Mouse (Mus musculus): ENCODE results near the gene Hmox2. TPM values are rescaled to one million over a fixed set of nuclear protein-coding genes. Genes with fewer than 3 reads are reported as not detected.

Hmox2 gene
- polyA plus RNA-seq, 1 experiment from 2014 or later = 94.7 TPM

DNA sequence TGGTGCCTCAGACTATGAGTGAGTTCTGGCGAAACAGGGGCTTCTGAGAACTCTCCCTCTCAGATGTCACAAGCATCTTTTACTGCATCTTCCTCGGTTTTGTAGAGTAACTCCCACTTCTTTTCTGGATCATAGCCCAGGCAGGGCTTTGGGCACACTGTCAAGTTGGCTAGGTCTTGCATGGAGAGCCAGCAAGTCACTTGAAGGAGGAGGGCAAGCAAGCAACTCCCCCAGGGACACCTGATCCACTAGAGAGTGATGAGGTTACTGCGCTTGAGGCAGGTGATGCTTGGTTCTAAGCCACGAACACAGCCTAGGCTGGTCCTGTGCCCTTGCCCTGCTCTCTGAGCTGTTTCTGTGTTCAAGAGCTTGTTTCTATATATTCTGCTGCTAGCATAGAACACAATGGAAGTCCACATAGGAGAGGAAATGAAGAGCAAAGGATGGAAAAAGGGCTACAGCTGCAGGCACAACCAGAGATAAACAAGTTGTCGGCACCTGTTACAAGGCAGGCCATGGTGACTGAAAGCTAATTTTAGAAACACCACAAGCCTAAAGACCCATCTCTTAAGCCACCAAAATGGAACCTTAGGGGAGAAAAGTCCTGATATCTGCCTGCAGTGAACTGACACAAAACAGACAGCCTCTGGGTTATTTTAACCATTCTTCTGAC, 55.5 kb downstream of the Hmox2 start:
- Histone ChIP-seq H3K9me3 (ENCODE audit: control insufficient read depth, low read length) (no peaks in the 10 kb centered on the region), H3K9ac (ENCODE audit: low read length) (no peak overlapping the region), H3K27ac (ENCODE audit: low read depth) (no peak overlapping the region), H3K36me3 (ENCODE audit: control insufficient read depth, insufficient read depth, low read length) (0 out of 2 replicates have a peak, but pooled peaks cover 15% of the 10 kb centered on the region), H3K4me3 (ENCODE audit: low read depth, low read length) (no peak overlapping the region), H3K4me1 (replicated peaks; ENCODE audit: control insufficient read depth, insufficient read depth, low read length) (peaks cover 14% of the 10 kb centered on the region), H3K4me2 (ENCODE audit: low read length) (no peak overlapping the region), H3K27me3 (replicated peaks; ENCODE audit: control insufficient read depth, insufficient read depth, low read length) (no peaks in the 10 kb centered on the region)
- DNase-seq (ENCODE audit: low spot score) = no peak
- 73% methylated on average over 5 of the region's 5 CpGs for WGBS
- no peak for ATAC-seq (replicated peaks; ENCODE audit: low FRiP score, low TSS enrichment, low read depth)

DNA sequence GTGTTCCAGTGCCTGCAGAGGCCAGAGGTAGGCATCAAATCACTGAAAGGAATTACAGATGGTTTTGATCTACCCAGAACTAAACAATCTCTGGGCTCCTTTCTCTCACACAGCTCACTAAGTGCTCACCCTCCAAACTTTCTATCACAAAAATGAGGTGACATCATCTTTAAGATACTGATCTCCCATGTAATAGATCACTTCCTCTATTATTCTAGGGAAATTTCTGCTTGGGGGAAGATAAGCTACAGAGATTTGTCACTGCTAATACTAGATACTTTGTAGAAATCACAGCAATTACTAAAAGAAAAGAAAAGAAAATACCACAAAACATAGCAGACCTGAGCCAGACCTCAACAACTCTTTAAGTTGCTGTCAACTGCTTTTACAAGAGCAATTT, 56.4 kb downstream of the Hmox2 start:
- H3K36me3 ChIP-seq (ENCODE audit: control insufficient read depth, insufficient read depth, low read length) = 0 out of 2 replicates have a peak, but pooled peaks cover 15% of the 10 kb centered on the region
- no peaks in the 10 kb centered on the region for H3K27me3 ChIP-seq (replicated peaks; ENCODE audit: control insufficient read depth, insufficient read depth, low read length)
- DNase-seq (ENCODE audit: low spot score) = no peak
- ATAC-seq (replicated peaks; ENCODE audit: low FRiP score, low TSS enrichment, low read depth) = no peak
- H3K4me3 ChIP-seq (ENCODE audit: low read depth, low read length) = no peak overlapping the region
- H3K27ac ChIP-seq (ENCODE audit: low read depth) = no peak overlapping the region
- no peak overlapping the region for H3K9ac ChIP-seq (ENCODE audit: low read length)
- H3K9me3 ChIP-seq (ENCODE audit: control insufficient read depth, low read length) = no peaks in the 10 kb centered on the region
- H3K4me2 ChIP-seq (ENCODE audit: low read length) = no peak overlapping the region
- peaks cover 17% of the 10 kb centered on the region for H3K4me1 ChIP-seq (replicated peaks; ENCODE audit: control insufficient read depth, insufficient read depth, low read length)

GRCm38 (mm10) chr16:4785706-4786105, 59.5 kb downstream of the Hmox2 start:
- 0 out of 2 replicates have a peak, but pooled peaks cover 13% of the 10 kb centered on the region for H3K36me3 ChIP-seq (ENCODE audit: control insufficient read depth, insufficient read depth, low read length)
- H3K4me2 ChIP-seq (ENCODE audit: low read length) = no peak overlapping the region
- H3K27ac ChIP-seq (ENCODE audit: low read depth) = no peak overlapping the region
- H3K9me3 ChIP-seq (ENCODE audit: control insufficient read depth, low read length) = no peaks in the 10 kb centered on the region
- H3K9ac ChIP-seq (ENCODE audit: low read length) = no peak overlapping the region
- H3K27me3 ChIP-seq (replicated peaks; ENCODE audit: control insufficient read depth, insufficient read depth, low read length) = no peaks in the 10 kb centered on the region
- 57% methylated on average over 4 of the region's 4 CpGs for WGBS
- no peak for ATAC-seq (replicated peaks; ENCODE audit: low FRiP score, low TSS enrichment, low read depth)
- H3K4me1 ChIP-seq (replicated peaks; ENCODE audit: control insufficient read depth, insufficient read depth, low read length) = peaks cover 27% of the 10 kb centered on the region
- DNase-seq (ENCODE audit: low spot score) = no peak
- H3K4me3 ChIP-seq (ENCODE audit: low read depth, low read length) = no peak overlapping the region

DNA sequence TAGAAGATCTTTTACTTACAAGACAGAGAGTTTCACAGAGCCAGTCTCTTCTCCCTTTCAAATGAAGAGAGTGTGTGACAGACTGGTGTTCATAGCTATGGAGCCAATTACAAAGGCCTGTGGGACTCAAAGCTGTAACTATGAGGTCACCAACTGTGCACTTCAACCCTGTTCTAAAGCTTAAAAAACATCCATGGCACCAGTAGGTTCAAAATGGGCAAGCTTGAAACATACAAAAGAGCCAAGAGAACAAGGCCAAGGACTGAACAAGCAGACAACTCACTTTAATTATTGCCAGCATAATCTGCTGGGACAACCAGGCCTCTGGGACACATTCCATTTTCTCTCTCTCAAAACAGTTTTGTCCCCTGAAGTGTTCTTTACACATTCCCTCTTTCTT, 62.0 kb downstream of the Hmox2 start:
- 0 out of 2 replicates have a peak overlapping the region, but pooled peaks have one; percentile 87 for H3K4me3 ChIP-seq (ENCODE audit: low read depth, low read length)
- 0 out of 2 replicates have a peak, but pooled peaks cover 8% of the 10 kb centered on the region for H3K36me3 ChIP-seq (ENCODE audit: control insufficient read depth, insufficient read depth, low read length)
- no peak overlapping the region for H3K27ac ChIP-seq (ENCODE audit: low read depth)
- peaks cover 21% of the 10 kb centered on the region for H3K4me1 ChIP-seq (replicated peaks; ENCODE audit: control insufficient read depth, insufficient read depth, low read length)
- H3K9ac ChIP-seq (ENCODE audit: low read length) = no peak overlapping the region
- DNase-seq (ENCODE audit: low spot score) (no peak), ATAC-seq (replicated peaks; ENCODE audit: low FRiP score, low TSS enrichment, low read depth) (no peak)
- H3K4me2 ChIP-seq (ENCODE audit: low read length) = peak overlapping the region; percentile 71
- no peaks in the 10 kb centered on the region for H3K27me3 ChIP-seq (replicated peaks; ENCODE audit: control insufficient read depth, insufficient read depth, low read length)
- no peaks in the 10 kb centered on the region for H3K9me3 ChIP-seq (ENCODE audit: control insufficient read depth, low read length)

- 0 out of 2 replicates have a peak, but pooled peaks cover 4% of the 10 kb centered on the region for H3K36me3 ChIP-seq (ENCODE audit: control insufficient read depth, insufficient read depth, low read length)
- H3K9ac ChIP-seq (ENCODE audit: low read length) = peak overlapping the region; percentile 84
- DNase-seq (ENCODE audit: low spot score) (no peak), ATAC-seq (replicated peaks; ENCODE audit: low FRiP score, low TSS enrichment, low read depth) (peak; percentile 37)
- H3K4me2 ChIP-seq (ENCODE audit: low read length) = peak overlapping the region; percentile 71
- no peaks in the 10 kb centered on the region for H3K27me3 ChIP-seq (replicated peaks; ENCODE audit: control insufficient read depth, insufficient read depth, low read length)
- H3K27ac ChIP-seq (ENCODE audit: low read depth) = peak overlapping the region; percentile 100
- under 1% methylated on average over 29 of the region's 29 CpGs for WGBS
- H3K4me3 ChIP-seq (ENCODE audit: low read depth, low read length) = peak overlapping the region; percentile 87
- H3K9me3 ChIP-seq (ENCODE audit: control insufficient read depth, low read length) = no peaks in the 10 kb centered on the region
- peaks cover 21% of the 10 kb centered on the region for H3K4me1 ChIP-seq (replicated peaks; ENCODE audit: control insufficient read depth, insufficient read depth, low read length)
These were observed 63.2 kb downstream of the Hmox2 start for GRCm38 (mm10) chr16:4789311-4789768.

DNA sequence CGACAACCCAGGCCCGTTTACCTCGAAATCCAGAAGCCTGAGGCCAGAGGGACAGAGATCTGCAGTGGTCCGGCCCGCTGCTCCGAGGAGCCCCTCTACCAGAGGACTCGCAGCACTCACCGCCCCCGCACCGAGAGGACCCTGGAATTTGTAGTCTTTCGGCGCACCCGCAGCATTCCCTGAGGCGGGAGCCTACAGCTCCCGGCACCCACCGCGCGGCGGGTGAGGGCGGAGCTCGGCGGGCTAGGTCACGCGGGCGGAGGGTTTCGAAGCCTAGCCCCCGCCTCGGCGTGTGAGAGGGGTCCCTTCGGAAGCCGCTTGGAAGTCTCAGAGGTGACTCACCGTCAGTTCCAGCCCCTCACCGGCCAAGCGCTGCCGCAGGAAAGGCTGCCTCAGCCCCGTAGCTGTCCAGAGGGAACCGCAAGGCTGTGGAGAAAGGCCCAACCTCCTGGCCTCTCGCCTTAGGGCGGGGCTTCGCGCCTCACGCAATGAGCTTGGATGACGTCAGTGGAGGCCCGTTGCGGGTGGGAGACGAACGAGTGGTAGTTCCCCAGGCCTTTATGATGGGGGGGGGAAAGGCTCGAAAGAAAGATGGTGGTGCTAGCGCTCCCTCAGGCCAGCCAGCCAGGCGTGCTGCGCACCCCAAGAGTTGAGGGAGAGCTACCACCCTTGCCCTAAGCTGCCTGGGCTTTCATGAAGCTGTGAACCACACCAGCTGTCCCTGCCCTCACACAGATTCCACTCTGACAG, 63.8 kb downstream of the Hmox2 start, which contains the start of gene Cdip1:
Gene Cdip1 (minus strand): TSS at position 483 of the 750 bp plus-strand sequence.
- 0 out of 2 replicates have a peak, but pooled peaks cover 4% of the 10 kb centered on the region for H3K36me3 ChIP-seq (ENCODE audit: control insufficient read depth, insufficient read depth, low read length)
- H3K4me1 ChIP-seq (replicated peaks; ENCODE audit: control insufficient read depth, insufficient read depth, low read length) = peaks cover 16% of the 10 kb centered on the region
- H3K9ac ChIP-seq (ENCODE audit: low read length) = peak within 1 kb of the TSS; percentile 84
- WGBS = under 1% methylated on average over 51 of the region's 51 CpGs
- ATAC-seq (replicated peaks; ENCODE audit: low FRiP score, low TSS enrichment, low read depth) = peak; percentile 98
- H3K27ac ChIP-seq (ENCODE audit: low read depth) = peak within 1 kb of the TSS; percentile 100
- DNase-seq (ENCODE audit: low spot score) = peak; percentile 99
- no peaks in the 10 kb centered on the region for H3K27me3 ChIP-seq (replicated peaks; ENCODE audit: control insufficient read depth, insufficient read depth, low read length)
- H3K9me3 ChIP-seq (ENCODE audit: control insufficient read depth, low read length) = no peaks in the 10 kb centered on the region
- H3K4me3 ChIP-seq (ENCODE audit: low read depth, low read length) = peak within 1 kb of the TSS; percentile 87
- H3K4me2 ChIP-seq (ENCODE audit: low read length) = peak within 1 kb of the TSS; percentile 71

DNA sequence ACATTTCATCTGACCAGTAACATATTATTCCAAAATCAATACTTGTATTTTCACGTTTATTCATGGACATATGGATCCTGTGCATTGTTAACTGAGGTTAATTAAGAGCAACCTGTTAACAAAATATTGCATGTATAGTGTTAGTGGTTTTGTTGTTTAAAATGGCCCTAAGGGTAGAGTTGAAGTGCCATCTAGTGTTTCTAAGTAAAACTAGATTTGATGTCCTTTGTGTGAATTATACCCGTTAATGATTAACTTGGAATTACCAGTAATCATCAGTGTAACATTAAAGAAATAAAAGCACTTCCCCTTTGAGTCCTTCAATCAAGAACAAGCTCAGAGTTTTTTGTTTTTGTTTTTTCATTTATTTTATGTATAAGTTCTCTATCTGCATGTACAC, 65.2 kb downstream of the Hmox2 start:
- no peak overlapping the region for H3K4me2 ChIP-seq (ENCODE audit: low read length)
- no peak overlapping the region for H3K9ac ChIP-seq (ENCODE audit: low read length)
- no peak overlapping the region for H3K27ac ChIP-seq (ENCODE audit: low read depth)
- H3K4me1 ChIP-seq (replicated peaks; ENCODE audit: control insufficient read depth, insufficient read depth, low read length) = peaks cover 15% of the 10 kb centered on the region
- ATAC-seq (replicated peaks; ENCODE audit: low FRiP score, low TSS enrichment, low read depth) (no peak), DNase-seq (ENCODE audit: low spot score) (no peak)
- 0 out of 2 replicates have a peak, but pooled peaks cover 4% of the 10 kb centered on the region for H3K36me3 ChIP-seq (ENCODE audit: control insufficient read depth, insufficient read depth, low read length)
- no peaks in the 10 kb centered on the region for H3K27me3 ChIP-seq (replicated peaks; ENCODE audit: control insufficient read depth, insufficient read depth, low read length)
- WGBS = 68% methylated on average over 2 of the region's 2 CpGs
- no peak overlapping the region for H3K4me3 ChIP-seq (ENCODE audit: low read depth, low read length)
- H3K9me3 ChIP-seq (ENCODE audit: control insufficient read depth, low read length) = no peaks in the 10 kb centered on the region

DNA sequence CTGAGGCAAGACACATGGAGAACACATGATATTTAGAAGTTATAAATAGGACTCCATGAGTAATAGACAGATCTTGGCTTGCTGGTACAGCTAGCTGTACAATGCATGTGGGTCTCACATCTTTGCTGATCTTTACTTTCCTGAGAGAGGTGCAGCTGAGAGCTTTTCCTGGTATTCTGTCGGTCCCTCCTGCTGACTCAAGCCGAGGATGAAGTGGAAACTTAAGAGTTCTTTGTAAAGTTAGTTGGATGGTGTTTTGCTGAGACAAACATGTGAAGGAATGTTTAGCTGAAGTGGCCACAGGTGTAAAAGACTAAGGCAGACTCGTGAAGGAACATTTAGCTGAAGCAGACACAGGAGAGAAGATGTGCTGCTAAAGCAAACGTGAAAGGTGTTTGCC, 70.5 kb downstream of the Hmox2 start:
- H3K9me3 ChIP-seq (ENCODE audit: control insufficient read depth, low read length) = no peaks in the 10 kb centered on the region
- H3K9ac ChIP-seq (ENCODE audit: low read length) = no peak overlapping the region
- H3K36me3 ChIP-seq (ENCODE audit: control insufficient read depth, insufficient read depth, low read length) = no peaks in the 10 kb centered on the region
- no peak overlapping the region for H3K4me2 ChIP-seq (ENCODE audit: low read length)
- ATAC-seq (replicated peaks; ENCODE audit: low FRiP score, low TSS enrichment, low read depth) (no peak), DNase-seq (ENCODE audit: low spot score) (no peak)
- no peak overlapping the region for H3K27ac ChIP-seq (ENCODE audit: low read depth)
- WGBS = 79% methylated on average over 4 of the region's 4 CpGs
- no peaks in the 10 kb centered on the region for H3K27me3 ChIP-seq (replicated peaks; ENCODE audit: control insufficient read depth, insufficient read depth, low read length)
- H3K4me3 ChIP-seq (ENCODE audit: low read depth, low read length) = no peak overlapping the region
- H3K4me1 ChIP-seq (replicated peaks; ENCODE audit: control insufficient read depth, insufficient read depth, low read length) = no peaks in the 10 kb centered on the region

Measured in intestine, embryonic 14.5 days (tissue).